Mouse (Mus musculus) lung, embryonic 15.5 days (tissue): ENCODE data around the gene Olfr553. TPM values are rescaled to one million over a fixed set of nuclear protein-coding genes. Genes with fewer than 3 reads are reported as not detected.

Experiments
- ATAC-seq: fragments of 200-750 bp; cut with Nextera tagmentation; 2 replicates; pipeline ENCODE4 v1.8.0; 2017; ENCODE audit warnings: moderate number of reproducible peaks, borderline replicate concordance; ENCODE audit not compliant: low FRiP score, low TSS enrichment; ENCODE audit errors: extremely low read depth
- H3K27ac ChIP-seq: fragments of 300-500 bp; sonication (generic); 2 replicates; pipeline ENCODE4 v1.5.1; 2015; ENCODE audit warnings: moderate library complexity, mild to moderate bottlenecking, inconsistent platforms
- H3K27me3 ChIP-seq: fragments of 300-500 bp; sonication (generic); 2 replicates; pipeline ENCODE4 v1.6.1; 2015; ENCODE audit warnings: inconsistent platforms
- H3K36me3 ChIP-seq: fragments of 300-500 bp; sonication (generic); 2 replicates; pipeline ENCODE4 v1.6.1; 2015; ENCODE audit warnings: inconsistent platforms
- H3K4me1 ChIP-seq: fragments of 300-500 bp; sonication (generic); 2 replicates; pipeline ENCODE4 v1.6.1; 2015; ENCODE audit warnings: inconsistent platforms
- H3K4me2 ChIP-seq: fragments of 300-500 bp; sonication (generic); 2 replicates; pipeline ENCODE4 v1.6.1; 2015; ENCODE audit warnings: inconsistent platforms, mild to moderate bottlenecking, moderate library complexity
- H3K4me3 ChIP-seq: fragments of 300-500 bp; sonication (generic); 2 replicates; pipeline ENCODE4 v1.5.1; 2015; ENCODE audit warnings: mild to moderate bottlenecking, inconsistent platforms
- H3K9ac ChIP-seq: fragments of 300-500 bp; sonication (generic); 2 replicates; pipeline ENCODE4 v1.6.1; 2015; ENCODE audit warnings: inconsistent platforms
- H3K9me3 ChIP-seq: fragments of 300-500 bp; sonication (generic); 2 replicates; pipeline ENCODE4 v1.6.1; 2016; ENCODE audit warnings: inconsistent platforms
- WGBS: fragments of 180-500 bp; shearing (Covaris S2); methylation state at CpG from one replicate; pipeline ENCODE4 v1.1.7; 2015; 5-methylcytosine and 5-hydroxymethylcytosine counted together
- polyA plus RNA-seq: library from polyadenylated mRNA; unstranded; fragments of >200 nt; fragmentation: Nextera tagmentation; extraction: Ambion mirVana; gene quantifications from 2 replicates; pipeline ENCODE4 v1.2.1, GENCODE M21; 2015

The Olfr553 gene
- polyA plus RNA-seq, 1 experiment from 2014 or later, result not detected

DNA sequence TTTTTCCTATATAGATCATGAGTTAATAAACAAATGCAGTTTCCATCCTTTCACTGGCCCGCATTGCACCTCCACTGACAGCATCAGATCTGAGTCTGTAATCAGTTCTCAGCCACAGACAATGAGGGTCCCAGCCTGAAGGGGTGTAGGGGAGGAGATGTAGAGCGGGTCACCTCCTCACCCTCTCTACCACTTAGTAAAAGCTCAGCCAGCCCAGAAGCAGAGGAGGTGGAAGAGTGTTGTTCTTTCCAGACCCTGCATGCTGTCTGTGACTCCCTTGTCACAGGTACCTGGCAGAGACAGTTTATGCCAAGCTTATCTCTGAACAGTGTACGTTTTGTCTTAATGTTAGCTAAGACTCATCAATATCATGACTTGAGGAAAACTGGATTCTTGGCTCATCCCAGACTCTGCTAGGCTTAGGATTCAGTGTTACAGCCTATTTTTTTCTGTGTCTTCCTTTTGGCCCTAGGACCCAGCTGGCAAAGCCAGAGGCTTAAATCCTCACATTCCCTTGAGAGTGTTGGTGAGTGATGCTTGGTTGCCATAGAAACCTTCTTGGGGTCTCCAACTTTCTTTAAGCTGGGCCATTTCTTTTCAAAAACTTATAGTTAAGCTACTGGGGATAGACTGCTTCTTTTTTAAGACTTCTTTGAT, 44.7 kb downstream of the Olfr553 start:
- no peak overlapping the region for H3K27ac ChIP-seq
- WGBS, result 64% methylated on average over 3 of the region's 3 CpGs

DNA sequence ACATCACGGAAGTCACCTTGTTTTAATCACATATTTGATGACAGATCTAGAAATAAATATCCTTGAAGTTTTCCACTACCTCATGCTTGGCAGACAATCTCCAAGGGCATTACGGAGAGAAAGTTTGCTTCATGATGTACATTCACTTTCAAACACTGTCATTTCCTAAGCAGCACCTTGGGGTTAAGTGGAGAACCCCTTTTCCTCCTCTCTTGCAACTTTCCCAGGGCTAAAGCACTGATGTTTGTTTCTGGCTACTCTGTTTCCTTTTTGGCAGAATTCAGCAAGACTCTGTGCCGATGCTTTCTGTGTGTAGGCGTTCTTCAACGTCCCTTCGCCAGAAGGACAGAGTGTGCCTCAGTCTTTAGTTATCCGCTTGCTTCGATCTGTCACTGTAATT, 46.9 kb downstream of the Olfr553 start, which contains the start of gene Olfr550:
TSS of gene Olfr550 (plus strand) at position 301 of the 400 bp plus-strand sequence.
- no peak within 1 kb of the TSS for H3K4me2 ChIP-seq
- no peaks in the 10 kb centered on the region for H3K27me3 ChIP-seq
- no peaks in the 10 kb centered on the region for H3K36me3 ChIP-seq
- no peaks in the 10 kb centered on the region for H3K9me3 ChIP-seq
- no peak for ATAC-seq
- H3K27ac ChIP-seq, result no peak within 1 kb of the TSS
- H3K4me3 ChIP-seq, result no peak within 1 kb of the TSS
- 77% methylated on average over 8 of the region's 8 CpGs for WGBS
- no peak within 1 kb of the TSS for H3K9ac ChIP-seq
- no peaks in the 10 kb centered on the region for H3K4me1 ChIP-seq

More for the DNA sequence above, 44.7 kb downstream of the Olfr553 start:
- ATAC-seq, result no peak
- no peak overlapping the region for H3K4me2 ChIP-seq
- no peak overlapping the region for H3K4me3 ChIP-seq
- H3K9me3 ChIP-seq, result no peaks in the 10 kb centered on the region
- no peak overlapping the region for H3K9ac ChIP-seq
- no peaks in the 10 kb centered on the region for H3K36me3 ChIP-seq
- no peaks in the 10 kb centered on the region for H3K27me3 ChIP-seq
- no peaks in the 10 kb centered on the region for H3K4me1 ChIP-seq

DNA sequence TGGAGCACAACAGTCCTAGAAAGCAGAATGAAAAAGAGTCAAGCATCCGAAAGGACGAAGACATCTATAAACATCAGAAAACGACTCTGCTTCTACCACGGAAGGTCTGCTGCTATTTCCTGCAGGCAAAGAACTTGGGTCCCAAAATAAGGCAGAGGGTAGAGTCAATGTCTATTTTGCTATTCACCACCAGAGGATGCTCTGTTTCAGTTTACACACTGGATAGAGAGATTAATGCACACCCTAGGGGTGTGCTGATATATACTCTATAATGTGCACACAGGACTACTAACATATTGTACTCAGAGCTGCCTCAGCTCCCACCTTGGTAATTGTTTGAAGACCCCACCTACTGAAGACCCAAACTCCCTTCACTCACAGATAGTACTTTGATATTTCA, 51.8 kb downstream of the Olfr553 start:
- WGBS, result 74% methylated on average over 4 of the region's 4 CpGs
- H3K9ac ChIP-seq, result no peak overlapping the region

DNA sequence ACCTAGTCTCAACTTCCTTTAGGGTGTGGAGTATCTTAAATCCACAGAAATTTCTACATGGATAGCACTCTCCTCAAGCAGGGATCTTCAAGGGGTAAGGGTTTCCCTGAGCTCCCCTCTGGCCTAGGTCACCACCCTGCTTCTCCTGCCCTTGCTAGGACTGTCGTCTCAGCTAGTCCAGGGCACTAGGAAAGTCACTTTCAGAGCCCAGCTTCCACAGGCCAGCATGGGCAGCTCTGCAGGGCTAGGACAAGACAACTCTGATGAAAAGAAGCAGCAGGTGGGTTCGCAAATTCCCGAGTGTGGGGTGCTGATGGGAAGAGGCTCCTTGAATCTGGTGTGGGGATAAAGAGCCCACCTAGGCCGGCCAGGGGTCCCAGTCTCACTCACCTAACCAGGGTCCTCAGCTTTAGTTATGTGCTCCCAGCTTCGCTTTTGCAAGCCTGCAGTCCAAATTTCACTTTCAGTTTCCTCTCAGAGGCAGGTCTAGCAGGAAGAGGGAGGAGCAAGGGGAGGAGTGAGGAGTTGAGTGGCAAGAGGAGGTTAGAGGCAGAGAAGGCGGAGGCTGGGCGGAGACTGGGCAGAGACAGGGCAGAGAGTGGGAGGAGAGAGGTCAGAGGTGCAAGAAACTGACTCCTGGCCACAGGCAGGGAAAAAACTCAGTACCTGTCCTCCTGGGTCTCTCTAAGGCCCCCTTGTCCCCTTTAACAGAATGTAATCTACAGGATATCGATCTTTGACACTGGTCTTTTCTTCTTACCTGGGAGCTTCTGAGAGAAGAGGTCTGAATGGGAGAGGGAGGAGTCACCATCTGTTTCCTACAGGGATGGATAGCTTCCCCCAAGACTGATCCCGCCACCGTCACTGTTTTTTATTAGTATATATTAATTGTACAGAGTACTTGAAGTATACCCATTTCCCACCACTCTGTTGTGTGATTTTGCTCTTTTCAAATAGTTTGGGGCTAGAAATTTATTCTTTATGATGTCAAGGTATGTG, 52.7 kb downstream of the Olfr553 start, which contains the start of gene Trim21:
TSS of gene Trim21 (minus strand) at position 488 of the 999 bp plus-strand sequence.
- H3K27ac ChIP-seq, result peak within 1 kb of the TSS; percentile 16; the same call in 1 of the 2 replicates
- no peaks in the 10 kb centered on the region for H3K9me3 ChIP-seq
- WGBS, result 16% methylated on average over 10 of the region's 10 CpGs
- peak; percentile 96 for ATAC-seq
- H3K4me3 ChIP-seq, result peak within 1 kb of the TSS; percentile 55
- H3K36me3 ChIP-seq, result no peaks in the 10 kb centered on the region
- no peaks in the 10 kb centered on the region for H3K27me3 ChIP-seq
- 0 out of 2 replicates have a peak, but pooled peaks cover 5% of the 10 kb centered on the region for H3K4me1 ChIP-seq
- H3K4me2 ChIP-seq, result peak within 1 kb of the TSS; percentile 74
- H3K9ac ChIP-seq, result peak within 1 kb of the TSS; percentile 55

More for the DNA sequence above, 51.8 kb downstream of the Olfr553 start:
- H3K4me3 ChIP-seq, result no peak overlapping the region
- ATAC-seq, result no peak
- no peaks in the 10 kb centered on the region for H3K9me3 ChIP-seq
- no peak overlapping the region for H3K27ac ChIP-seq
- no peaks in the 10 kb centered on the region for H3K36me3 ChIP-seq
- no peaks in the 10 kb centered on the region for H3K27me3 ChIP-seq
- no peak overlapping the region for H3K4me2 ChIP-seq
- H3K4me1 ChIP-seq, result 0 out of 2 replicates have a peak, but pooled peaks cover 5% of the 10 kb centered on the region

Other genes starting within 250 kb of the Olfr553 start
- 179 and 180 TPM in 2 replicates for gene Rrm1, start 176.5 kb downstream of the Olfr553 start, polyA plus RNA-seq
- gene Olfr543, start 136.5 kb downstream of the Olfr553 start, polyA plus RNA-seq, result 0.17 and 0.31 TPM in 2 replicates
- 0.08 and 0.09 TPM in 2 replicates for gene Olfr544, start 129.9 kb downstream of the Olfr553 start, polyA plus RNA-seq
- not detected in 2 replicates for gene Olfr545, start 118.6 kb downstream of the Olfr553 start, polyA plus RNA-seq
- gene Olfr547, start 83.5 kb downstream of the Olfr553 start, polyA plus RNA-seq, result not detected in 2 replicates
- not detected in 2 replicates for gene Olfr548-ps1, start 77.3 kb downstream of the Olfr553 start, polyA plus RNA-seq
- gene Olfr549, start 68.3 kb downstream of the Olfr553 start, polyA plus RNA-seq, result not detected in 2 replicates
- gene Trim21, start 52.7 kb downstream of the Olfr553 start, polyA plus RNA-seq, result 0.26 and 1.1 TPM in 2 replicates
- gene Olfr550, start 46.8 kb downstream of the Olfr553 start, polyA plus RNA-seq, result not detected in 2 replicates
- gene Olfr551, start 26.3 kb downstream of the Olfr553 start, polyA plus RNA-seq, result not detected in 2 replicates
- not detected in 2 replicates for gene Olfr552, start 20.4 kb downstream of the Olfr553 start, polyA plus RNA-seq
- not detected in 2 replicates for gene Olfr554, start 20.2 kb upstream of the Olfr553 start, polyA plus RNA-seq
- gene Olfr555, start 40.6 kb upstream of the Olfr553 start, polyA plus RNA-seq, result not detected in 2 replicates
- gene Olfr556, start 46.7 kb upstream of the Olfr553 start, polyA plus RNA-seq, result not detected in 2 replicates
- 13.2 and 14.0 TPM in 2 replicates for gene Trim68, start 69.1 kb upstream of the Olfr553 start, polyA plus RNA-seq
- not detected in 2 replicates for gene Olfr557, start 77.7 kb upstream of the Olfr553 start, polyA plus RNA-seq
- gene Olfr558, start 84.0 kb upstream of the Olfr553 start, polyA plus RNA-seq, result 0.28 and 0.49 TPM in 2 replicates
- not detected in 2 replicates for gene Olfr33, start 100.9 kb upstream of the Olfr553 start, polyA plus RNA-seq
- gene Olfr559, start 109.3 kb upstream of the Olfr553 start, polyA plus RNA-seq, result not detected in 2 replicates
- 0.09 TPM in 1 of 2 replicates, not detected in the other for gene Olfr560, start 141.1 kb upstream of the Olfr553 start, polyA plus RNA-seq
- 0.21 and 0.36 TPM in 2 replicates for gene Olfr78, start 141.3 kb upstream of the Olfr553 start, polyA plus RNA-seq
- not detected in 2 replicates for gene Olfr561, start 153.0 kb upstream of the Olfr553 start, polyA plus RNA-seq
- gene Olfr564, start 185.3 kb upstream of the Olfr553 start, polyA plus RNA-seq, result not detected in 2 replicates
- gene Olfr566, start 240.5 kb upstream of the Olfr553 start, polyA plus RNA-seq, result not detected in 2 replicates